Mouse (Mus musculus): ENCODE measurements around the gene Sap30bp.

GRCm38 (mm10) chr11:115989686-115990085, 56.6 kb downstream of the Sap30bp start:
- TF ChIP-seq EP300 (IDR thresholded peaks at IDR 0.05; ENCODE audit: insufficient read depth, low read depth, low read length) (no peak), CTCF (IDR thresholded peaks at IDR 0.05) (no peak), POLR2A (IDR thresholded peaks at IDR 0.05; ENCODE audit: insufficient read depth, low read depth, low read length) (no peak)
